Mouse (Mus musculus) spleen, embryonic (tissue): ENCODE measurements around the gene Cpne6.

Experiments
- CTCF ChIA-PET: fragments of 350-600 bp; sonication (Branson Sonifier 250); formaldehyde crosslinking; loops from one replicate; lab custom pipeline; 2022; lab: Charles Lee

Cpne6 gene

DNA sequence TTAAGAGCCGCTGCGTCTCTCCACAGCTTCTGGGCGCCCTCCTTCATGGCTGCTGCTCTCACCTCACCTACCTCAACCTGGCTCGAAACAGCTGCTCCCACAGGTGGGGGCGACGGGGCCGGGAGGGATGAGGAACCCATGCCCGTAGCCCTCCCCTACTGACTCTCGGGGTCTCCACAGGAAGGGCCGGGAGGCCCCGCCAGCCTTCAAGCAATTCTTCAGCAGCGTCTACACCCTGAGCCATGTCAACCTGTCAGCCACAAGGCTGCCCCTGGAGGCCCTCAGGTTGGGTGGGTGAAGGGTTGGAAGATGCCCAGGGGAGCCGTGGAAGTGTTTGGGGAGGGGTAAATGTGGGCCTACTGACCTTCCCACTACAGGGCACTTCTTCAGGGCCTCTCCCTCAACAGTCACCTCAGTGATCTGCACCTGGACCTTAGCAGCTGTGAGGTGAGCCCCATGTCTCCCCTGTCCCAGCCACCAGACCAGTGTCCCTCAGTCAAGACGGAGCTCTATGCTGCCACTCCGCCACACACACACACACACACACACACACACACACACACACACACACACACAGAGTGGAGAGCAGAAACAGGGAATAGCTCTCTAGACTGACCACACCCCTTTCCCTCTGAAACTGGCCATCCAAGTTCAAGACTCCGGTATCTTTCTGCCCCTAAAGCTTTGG, 13.3 kb upstream of the Cpne6 start:
- CTCF ChIA-PET = interaction anchor here (0.6 to 0.9 kb wide), 3 partner anchors 22 to 61 kb away, joined by 3 to 5 read pairs (median 5); no protein-coding TSS in a partner anchor

DNA sequence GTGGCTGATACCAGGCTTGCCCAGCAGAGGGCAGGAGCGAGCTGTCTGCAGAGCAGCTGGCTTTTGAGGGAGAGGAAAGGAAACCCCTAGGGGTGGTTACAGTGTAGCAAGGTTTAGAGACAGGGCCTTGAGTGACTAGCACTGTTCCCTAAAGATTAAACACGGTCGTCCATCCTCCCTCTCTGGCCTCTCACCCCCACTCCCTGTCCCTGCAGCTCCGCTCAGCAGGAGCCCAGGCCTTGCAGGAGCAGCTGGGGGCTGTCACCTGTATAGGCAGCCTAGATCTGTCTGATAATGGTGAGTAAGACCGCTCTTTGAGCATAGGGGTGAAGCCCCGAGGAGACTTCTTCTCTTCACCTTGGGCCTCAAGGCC, 12.8 kb upstream of the Cpne6 start:
- CTCF ChIA-PET = interaction anchor here (0.7 to 0.9 kb wide), 2 partner anchors 21 to 59 kb away, joined by 5 read pairs; no protein-coding TSS in a partner anchor

DNA sequence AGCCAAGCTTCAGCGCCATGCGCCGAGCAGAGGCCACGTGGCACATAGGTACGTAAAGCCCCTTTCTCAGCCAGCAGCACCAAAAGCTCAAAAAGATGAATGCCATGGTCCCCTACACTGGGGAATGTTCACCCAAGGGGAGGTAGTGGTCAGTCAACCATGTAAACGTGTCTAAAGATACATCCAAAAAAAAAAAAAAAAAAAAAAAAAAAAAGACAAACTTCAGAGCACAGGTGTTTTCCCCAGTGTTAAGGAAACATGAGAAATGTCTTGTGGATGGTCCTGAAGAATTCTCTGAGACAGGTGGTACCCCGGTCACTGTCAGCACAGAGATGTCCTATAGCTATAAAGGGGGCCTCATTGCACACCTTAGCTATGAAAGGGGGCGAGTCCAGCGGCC, 4.6 kb upstream of the Cpne6 start:
- CTCF ChIA-PET = interaction anchor here (0.6 kb wide), 1 partner anchor 14 kb away, joined by 5 read pairs; no protein-coding TSS in a partner anchor

DNA sequence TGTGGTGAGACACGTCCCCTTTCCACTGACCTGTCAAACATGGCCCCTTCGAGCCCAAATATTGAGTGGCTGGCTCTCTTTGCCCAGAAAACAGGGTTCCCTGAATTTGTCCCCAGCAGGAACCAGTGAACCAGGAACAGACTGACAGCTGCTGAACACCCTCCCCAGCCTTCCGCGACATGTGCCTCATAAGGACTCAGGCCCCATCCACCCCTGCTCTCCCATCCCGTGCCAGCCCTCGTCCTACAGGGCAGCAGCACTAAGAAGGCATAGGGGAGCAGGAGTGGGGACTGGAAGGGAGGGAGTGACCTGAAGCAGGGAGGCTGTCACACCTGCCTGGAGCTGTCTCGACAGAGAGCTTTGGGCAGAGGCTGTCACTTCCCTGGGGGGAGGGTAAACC, 2.4 kb upstream of the Cpne6 start:
- CTCF ChIA-PET = no interaction called here

DNA sequence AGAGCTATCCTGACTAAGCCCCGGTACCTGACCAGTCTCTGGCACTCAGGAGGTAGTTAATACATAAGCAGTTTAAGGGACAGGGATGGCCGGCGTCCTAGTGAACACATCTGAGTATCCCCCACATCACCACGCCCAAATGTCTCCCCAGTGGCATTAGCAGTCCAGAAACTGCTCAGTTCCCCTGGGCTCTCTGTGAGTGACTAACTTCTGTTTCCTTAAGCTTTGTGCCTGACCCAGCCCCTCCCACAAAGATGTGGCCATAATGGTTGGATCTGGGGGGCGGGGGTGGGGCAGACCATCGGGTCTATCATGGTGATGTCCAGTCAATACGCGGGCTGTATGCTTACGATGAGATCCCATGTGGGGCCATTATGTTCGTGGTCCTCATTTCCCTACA, 705 bp upstream of the Cpne6 start:
- CTCF ChIA-PET = no interaction called here

DNA sequence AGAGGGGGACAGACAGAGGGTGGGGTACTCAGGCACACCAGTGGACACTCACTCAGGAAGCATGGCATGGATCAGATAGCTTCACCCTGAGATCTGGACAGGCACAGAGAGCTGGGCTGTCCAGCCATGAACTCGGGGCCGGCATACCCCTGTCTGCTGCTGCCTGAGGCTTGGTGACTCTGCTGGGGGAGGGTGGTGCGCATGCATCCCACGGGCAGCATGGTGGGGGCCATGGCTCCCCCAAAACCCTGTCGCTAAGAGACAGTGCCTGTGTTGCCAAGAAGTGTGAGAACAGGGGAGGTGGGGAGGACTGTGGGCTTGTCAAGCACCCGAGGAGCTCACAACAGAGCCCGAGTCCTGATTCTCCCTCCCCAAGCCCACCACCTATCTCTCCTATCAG, 792 bp downstream of the Cpne6 start:
- CTCF ChIA-PET = no interaction called here

- CTCF ChIA-PET = no interaction called here
Observed at GRCm38 (mm10) chr14:55513927-55514326, 3.7 kb downstream of the Cpne6 start.

- CTCF ChIA-PET = no interaction called here
Observed at GRCm38 (mm10) chr14:55515846-55516245, 5.6 kb downstream of the Cpne6 start.

- CTCF ChIA-PET = interaction anchor here (0.6 kb wide), 1 partner anchor 22 kb away, joined by 5 read pairs; no protein-coding TSS in a partner anchor
Observed at GRCm38 (mm10) chr14:55518897-55519296, 8.7 kb downstream of the Cpne6 start.

DNA sequence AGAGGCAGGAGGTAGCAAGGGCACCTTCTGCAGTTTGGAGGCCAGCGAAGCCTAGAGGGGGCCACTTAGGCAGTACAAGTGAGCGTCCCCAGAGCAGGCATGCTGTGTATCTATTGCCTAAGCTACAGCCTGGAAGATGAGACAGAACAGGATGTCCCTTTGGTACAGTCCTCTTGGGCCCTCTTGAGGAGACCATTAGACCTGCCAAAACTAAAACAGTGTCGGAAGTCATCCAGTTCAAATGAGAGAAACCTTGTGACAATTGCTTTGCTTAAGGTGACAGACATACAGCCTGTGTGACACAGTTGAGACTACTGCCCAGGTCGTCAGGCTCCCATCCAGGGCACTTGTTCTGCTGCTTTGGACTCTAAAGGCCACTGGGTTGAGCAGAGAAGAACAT, 9.4 kb downstream of the Cpne6 start:
- CTCF ChIA-PET = no interaction called here

DNA sequence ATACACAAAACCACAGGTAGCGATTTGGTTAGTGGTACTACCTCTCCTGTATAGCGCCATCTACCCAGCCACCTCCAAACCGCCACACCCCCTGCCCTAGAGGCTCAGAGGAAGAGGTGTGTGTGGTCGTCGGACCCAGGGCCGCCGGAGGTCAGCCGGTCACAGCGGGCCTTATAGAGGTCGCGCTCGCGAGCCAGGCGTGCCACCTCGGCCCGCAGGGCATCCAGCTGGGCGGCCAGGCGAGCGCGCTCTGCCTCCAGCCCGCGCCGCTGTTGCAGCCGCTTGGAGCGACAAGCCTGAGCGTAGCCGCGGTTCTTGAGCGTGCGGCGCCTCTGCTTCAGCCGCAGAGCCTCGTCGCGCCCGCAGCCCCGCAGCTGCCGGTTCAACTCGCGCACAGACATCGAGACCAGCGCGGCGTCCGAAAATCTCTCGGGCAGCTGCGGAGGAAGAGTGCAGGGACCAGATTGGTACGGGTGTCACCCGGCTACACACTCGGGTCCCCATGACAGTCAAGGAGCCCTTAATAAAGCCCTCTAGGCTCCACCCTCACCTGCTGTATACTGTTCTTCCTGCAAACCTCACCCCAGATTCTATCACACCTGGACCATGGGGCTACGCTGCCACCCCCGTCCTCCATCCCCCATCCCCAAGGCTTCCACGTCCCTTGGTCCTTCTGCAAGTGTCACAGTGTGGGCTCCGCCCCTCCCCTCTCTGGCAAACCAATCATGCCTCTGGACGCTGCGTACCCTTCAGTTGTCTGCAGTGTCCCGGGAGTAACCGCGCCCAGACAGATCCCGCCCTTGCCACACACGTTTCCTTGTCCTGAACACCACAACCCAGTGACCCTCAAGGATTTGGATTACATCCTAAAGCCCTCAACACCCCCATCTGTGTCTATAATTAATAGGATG, 10.5 kb downstream of the Cpne6 start:
- CTCF ChIA-PET = interaction anchor here (0.6 kb wide), 1 partner anchor 1614 kb away, joined by 5 read pairs; no protein-coding TSS in a partner anchor

DNA sequence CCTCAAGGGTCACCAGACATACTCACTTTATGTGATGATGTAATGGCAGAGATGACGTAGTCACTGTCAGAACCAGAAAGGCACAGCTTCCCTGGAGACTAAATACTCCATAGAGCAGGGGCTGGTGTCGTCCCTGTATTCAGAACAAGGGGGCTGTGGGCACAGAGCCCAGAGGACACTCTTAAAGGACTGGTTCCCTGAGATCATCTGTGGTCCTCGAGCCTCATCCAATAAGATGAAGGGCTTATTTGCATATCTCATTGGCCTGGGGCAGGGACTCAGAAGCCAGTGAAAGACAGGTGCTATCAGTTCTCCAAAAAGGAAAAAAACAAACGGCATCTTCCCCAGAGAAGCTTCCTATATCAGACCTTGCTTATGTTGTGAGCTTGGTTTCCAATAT, 13.8 kb downstream of the Cpne6 start:
- CTCF ChIA-PET = no interaction called here

- CTCF ChIA-PET = no interaction called here
Observed at GRCm38 (mm10) chr14:55524785-55525184, 14.5 kb downstream of the Cpne6 start, which contains the start of gene Nrl. Gene Nrl (minus strand): TSS chr14:55524981.

DNA sequence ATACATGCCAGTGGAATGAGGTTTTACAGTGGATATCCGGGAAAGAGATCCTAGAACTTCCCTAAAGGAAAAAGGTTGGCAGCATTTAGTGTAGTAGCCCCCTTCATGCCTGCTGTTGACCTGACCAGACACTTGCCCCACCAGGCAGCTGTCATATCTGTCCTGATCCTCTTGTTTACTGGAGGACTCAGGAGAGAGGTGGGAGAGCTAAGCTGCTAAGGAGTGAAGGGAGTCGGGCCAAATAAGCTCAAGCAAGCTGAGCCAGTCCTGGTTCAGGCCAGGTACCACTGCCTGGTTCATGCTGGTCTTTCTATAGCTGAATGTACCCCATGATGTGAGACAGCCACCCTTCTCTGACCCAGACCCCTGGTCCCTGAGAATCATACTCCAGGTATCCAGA, 16.4 kb downstream of the Cpne6 start:
- CTCF ChIA-PET = interaction anchor here (0.9 kb wide), 1 partner anchor 48 kb away, joined by 5 read pairs; no protein-coding TSS in a partner anchor

- CTCF ChIA-PET = interaction anchor here (0.6 to 0.7 kb wide), 2 partner anchors 52 to 58 kb away, joined by 4 to 5 read pairs; no protein-coding TSS in a partner anchor
Observed at GRCm38 (mm10) chr14:55527940-55528339, 17.7 kb downstream of the Cpne6 start.

DNA sequence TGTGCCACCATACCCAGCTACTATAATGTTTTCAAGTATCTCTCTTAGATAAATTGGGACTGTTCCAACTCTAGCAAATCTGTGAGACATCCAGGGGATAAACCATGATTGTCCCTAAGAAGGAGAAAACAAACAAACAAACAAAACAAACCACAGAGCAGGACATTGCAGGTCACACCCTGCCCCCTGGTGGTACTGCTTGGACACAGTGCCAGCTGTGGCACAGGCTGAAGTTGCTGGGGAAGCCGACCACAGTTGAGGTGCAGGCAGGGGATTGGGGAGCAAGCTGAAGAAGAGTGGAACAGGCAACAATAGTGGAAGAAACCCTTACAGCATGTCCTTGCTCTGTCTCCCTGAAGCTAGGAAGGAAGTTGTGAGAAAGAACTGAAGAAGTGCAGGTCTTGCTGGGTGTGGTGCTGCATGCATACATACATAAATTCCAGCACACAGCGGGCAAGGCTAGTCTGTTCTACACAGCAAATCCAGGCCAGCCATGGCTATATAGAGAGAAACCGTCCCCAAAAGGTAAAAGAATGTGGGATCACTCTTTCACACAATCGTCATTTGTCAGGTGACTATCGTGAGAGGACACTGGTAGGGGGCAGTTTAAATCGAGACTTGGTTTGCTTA, 26.0 kb downstream of the Cpne6 start:
- CTCF ChIA-PET = interaction anchor here (1.3 kb wide), 1 partner anchor 21 kb away, joined by 4 read pairs; no protein-coding TSS in a partner anchor

- CTCF ChIA-PET = interaction anchor here (0.6 to 1.4 kb wide), 3 partner anchors 13 to 60 kb away, joined by 4 to 7 read pairs (median 5); no protein-coding TSS in a partner anchor
Observed at GRCm38 (mm10) chr14:55540067-55540786, 30.0 kb downstream of the Cpne6 start, which contains the start of gene Pck2. Gene Pck2 (plus strand): TSS chr14:55540266.

DNA sequence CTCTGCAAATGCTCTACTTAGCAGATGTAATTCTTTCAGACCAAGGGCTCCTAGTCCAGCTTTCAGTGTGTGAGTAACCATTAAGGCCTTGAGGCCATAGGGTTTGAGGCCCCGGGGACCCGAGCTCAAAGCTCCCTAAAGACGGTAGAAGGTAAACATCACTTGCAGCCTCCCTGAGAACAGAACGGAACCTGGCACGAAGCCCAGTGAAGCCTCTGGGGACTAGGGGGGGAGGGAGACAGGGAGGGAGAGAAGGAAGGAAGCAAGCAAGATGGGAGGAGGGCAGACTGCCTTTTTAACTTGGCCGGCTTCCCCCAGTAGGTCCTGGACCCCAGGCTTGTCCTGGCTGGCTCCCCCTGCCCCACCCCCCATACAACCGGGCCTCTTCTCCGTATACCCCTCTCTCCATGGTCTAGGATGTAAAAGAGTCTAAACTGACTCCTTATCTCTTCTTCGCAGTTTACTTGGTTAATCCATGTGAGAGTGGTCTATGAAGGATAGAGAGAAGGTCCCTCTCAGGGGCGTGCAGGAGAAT, 30.6 kb downstream of the Cpne6 start:
- CTCF ChIA-PET = interaction anchor here (0.7 to 1.4 kb wide), 2 partner anchors 13 to 16 kb away, joined by 4 to 5 read pairs; no protein-coding TSS in a partner anchor

GRCm38 (mm10) chr14:55542268-55542667, 32.0 kb downstream of the Cpne6 start:
- CTCF ChIA-PET = interaction anchor here (0.7 kb wide), 1 partner anchor 14 kb away, joined by 7 read pairs; no protein-coding TSS in a partner anchor

GRCm38 (mm10) chr14:55544334-55544733, 34.1 kb downstream of the Cpne6 start:
- CTCF ChIA-PET = no interaction called here
